Mouse (Mus musculus) G1E (cell line): ENCODE measurements around the gene Asxl1. TPM values are rescaled to one million over a fixed set of nuclear protein-coding genes. Genes with fewer than 3 reads are reported as not detected.

Experiments
- ATAC-seq: 2 replicates; pipeline ENCODE4 v1.8.0; 2016; ENCODE audit warnings: mild to moderate bottlenecking; ENCODE audit not compliant: insufficient number of reproducible peaks, poor library complexity, low FRiP score, severe bottlenecking; ENCODE audit errors: extremely low read depth
- DNase-seq: peaks from one replicate; pipeline ENCODE4 v3.0.0; 2012; ENCODE audit warnings: low spot score
- H3K27me3 ChIP-seq: 2 replicates; pipeline ENCODE4 v1.6.1; 2012; ENCODE audit warnings: mild to moderate bottlenecking, low read length, inconsistent platforms; ENCODE audit not compliant: insufficient read depth
- H3K36me3 ChIP-seq: replicated peaks from 2 replicates; pipeline ENCODE3; 2012; ENCODE audit warnings: mild to moderate bottlenecking, inconsistent platforms
- H3K4me1 ChIP-seq: 2 replicates; pipeline ENCODE4 v1.6.1; 2012; ENCODE audit warnings: low read depth, low read length, inconsistent platforms, mixed read lengths; ENCODE audit not compliant: insufficient read depth
- H3K4me3 ChIP-seq: 2 replicates; pipeline ENCODE4 v1.5.1; 2012; ENCODE audit warnings: low read depth, mild to moderate bottlenecking, inconsistent platforms, low read length, moderate library complexity, mixed read lengths
- H3K9me3 ChIP-seq: replicated peaks from 2 replicates; pipeline ENCODE4 v1.6.1; 2012; ENCODE audit warnings: inconsistent platforms
- CTCF ChIP-seq: IDR thresholded peaks from 2 replicates; pipeline ENCODE4 v1.5.1; 2012; ENCODE audit warnings: low read depth, low read length, inconsistent platforms, mixed read lengths
- GATA1 ChIP-seq: IDR thresholded peaks from 2 replicates; pipeline ENCODE4 v1.6.1; 2012; ENCODE audit warnings: borderline replicate concordance, low read length, inconsistent platforms, mixed read lengths
- GATA2 ChIP-seq: IDR thresholded peaks from 2 replicates; pipeline ENCODE4 v1.6.1; 2012; ENCODE audit warnings: low read depth, low read length, inconsistent platforms, borderline replicate concordance
- POLR2AphosphoS5 ChIP-seq: IDR thresholded peaks from 2 replicates; pipeline ENCODE4 v1.6.1; 2012; ENCODE audit warnings: low read depth, low read length, inconsistent platforms; ENCODE audit not compliant: insufficient replicate concordance
- TAL1 ChIP-seq: conservative IDR thresholded peaks from 2 replicates; pipeline ENCODE4 v1.6.1; 2012; ENCODE audit warnings: low read depth, low read length, inconsistent platforms, mixed read lengths
- polyA plus RNA-seq: library from polyadenylated mRNA; stranded (reverse); fragments of >175 nt; gene quantifications from 2 replicates; pipeline ENCODE4 v1.2.3, GENCODE M21; 2012
- total RNA-seq, 2 experiments: library from RNA; stranded (forward) in 1 of 2; stranded (reverse) in 1 of 2; fragments of 200-1000 nt in 1 of 2; fragments of >200 nt in 1 of 2; fragmentation: Nextera tagmentation in 1 of 2; gene quantifications; 2 replicates each; pipeline ENCODE4 v1.2.3; 2014 to 2017

The Asxl1 gene
- total and polyA plus RNA-seq, 3 experiments = 16.8 to 54.3 (median 50.0) TPM

DNA sequence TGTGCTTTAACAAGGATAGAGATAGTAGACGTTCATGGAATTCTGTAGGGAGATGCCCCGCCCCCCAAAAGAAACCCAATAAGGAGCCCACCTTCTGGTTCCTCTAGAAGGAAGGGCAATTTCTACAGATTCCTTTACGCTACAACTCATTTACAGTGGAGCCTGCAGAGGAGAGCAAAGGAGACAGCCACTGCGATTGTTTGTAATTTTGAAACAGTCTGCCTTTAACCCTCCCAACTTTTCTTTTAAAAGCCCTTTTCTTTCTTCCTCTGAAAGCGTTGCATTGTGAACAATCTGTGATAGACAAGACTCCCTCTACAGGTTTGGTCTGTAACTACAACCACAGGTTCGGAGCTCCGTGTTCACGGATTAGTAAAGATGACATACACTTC is 100.4 kb downstream of the Asxl1 start:
- Histone ChIP-seq H3K9me3 (no peaks in the 10 kb centered on the region), H3K4me1 (peaks cover 53% of the 10 kb centered on the region), H3K27me3 (peaks cover 33% of the 10 kb centered on the region), H3K36me3 (peaks cover 26% of the 10 kb centered on the region), H3K4me3 (peak overlapping the region; percentile 79; the same call in 1 of the 2 replicates)
- no peak for DNase-seq
- no peak for ATAC-seq
- TF ChIP-seq CTCF (peak; percentile 50), TAL1 (no peak)

DNA sequence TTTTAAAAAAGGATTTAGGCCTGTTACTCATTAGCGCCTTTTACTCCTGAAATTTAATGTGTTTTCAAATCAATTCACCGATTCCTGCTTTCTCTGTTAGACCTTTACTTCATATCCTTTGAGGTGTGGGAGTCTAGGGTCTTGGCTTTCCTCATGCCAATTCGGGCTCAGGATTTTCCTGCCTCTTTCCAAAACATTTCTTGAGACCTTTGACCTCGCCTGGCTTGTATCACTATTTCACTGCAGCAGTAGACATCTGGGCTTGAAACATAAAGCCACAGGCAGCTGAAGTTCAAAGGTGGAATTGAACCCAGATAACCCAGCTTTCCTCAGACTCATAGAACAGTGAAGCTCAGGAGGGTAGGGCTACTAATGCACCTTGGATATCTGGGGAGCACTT is 100.8 kb downstream of the Asxl1 start:
- peaks cover 48% of the 10 kb centered on the region for H3K4me1 ChIP-seq

DNA sequence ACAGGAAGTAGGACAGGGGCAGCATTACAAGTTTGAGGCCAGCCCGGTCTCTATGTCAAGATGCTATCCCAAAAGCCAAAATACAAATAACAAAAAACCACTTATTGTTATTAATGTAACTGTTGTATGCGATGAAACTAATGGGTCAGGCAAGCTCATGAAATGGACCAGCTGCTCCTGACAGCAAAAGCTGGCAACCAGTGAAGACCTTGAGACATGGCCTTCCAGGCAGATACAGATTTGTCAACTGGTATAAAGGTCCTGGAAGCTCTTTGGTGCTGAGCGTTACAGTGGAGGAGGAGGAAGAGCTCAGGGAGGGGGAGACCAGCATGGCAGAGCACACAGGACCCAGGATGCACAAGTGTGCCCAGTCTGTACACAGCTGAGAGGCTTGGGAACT is 102.1 kb downstream of the Asxl1 start:
- TF ChIP-seq TAL1 = no peak
- no peak for TF ChIP-seq GATA2
- no peak for TF ChIP-seq CTCF
- no peak for TF ChIP-seq GATA1
- no peak for TF ChIP-seq POLR2AphosphoS5

More for the DNA sequence above, 100.8 kb downstream of the Asxl1 start:
- Histone ChIP-seq H3K27me3 (peaks cover 33% of the 10 kb centered on the region), H3K9me3 (no peaks in the 10 kb centered on the region), H3K4me3 (no peak overlapping the region), H3K36me3 (peaks cover 21% of the 10 kb centered on the region)
- DNase-seq (no peak), ATAC-seq (no peak)
- no peak for TF ChIP-seq TAL1
- no peak for TF ChIP-seq CTCF

DNA sequence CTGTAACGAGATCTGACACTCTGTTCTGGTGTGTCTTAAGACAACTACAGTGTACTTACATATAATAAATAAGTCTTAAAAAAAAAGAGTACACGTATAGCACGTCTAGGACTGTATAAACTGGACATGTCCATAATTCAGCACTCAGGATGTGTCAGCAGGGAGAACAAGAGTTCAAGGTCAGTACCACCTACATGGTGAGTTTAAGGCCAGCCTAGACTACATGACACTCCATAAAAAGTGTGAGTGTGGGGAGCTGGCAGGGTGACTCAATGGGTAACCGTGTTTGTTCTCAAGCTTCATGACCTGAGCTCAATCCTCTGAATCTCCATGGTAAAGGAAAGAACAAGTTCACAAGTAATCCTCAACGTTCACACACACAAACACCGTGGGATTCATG is 102.9 kb downstream of the Asxl1 start:
- DNase-seq (no peak), ATAC-seq (no peak)
- Histone ChIP-seq H3K4me1 (peaks cover 37% of the 10 kb centered on the region), H3K27me3 (peaks cover 22% of the 10 kb centered on the region), H3K9me3 (no peaks in the 10 kb centered on the region), H3K36me3 (peaks cover 21% of the 10 kb centered on the region), H3K4me3 (no peak overlapping the region)
- TF ChIP-seq TAL1 (no peak), POLR2AphosphoS5 (no peak), GATA2 (no peak), GATA1 (no peak), CTCF (no peak)

More for the DNA sequence above, 102.1 kb downstream of the Asxl1 start:
- Histone ChIP-seq H3K4me1 (peaks cover 38% of the 10 kb centered on the region), H3K36me3 (peaks cover 13% of the 10 kb centered on the region), H3K9me3 (no peaks in the 10 kb centered on the region), H3K27me3 (peaks cover 28% of the 10 kb centered on the region), H3K4me3 (no peak overlapping the region)
- ATAC-seq (no peak), DNase-seq (no peak)

Other genes with a start within 250 kb of the Asxl1 start
- not detected in 2 replicates for gene Hck, start 237.4 kb upstream of the Asxl1 start, total RNA-seq (2014; fragmentation: Nextera tagmentation)
- 0.05 TPM in 1 of 2 replicates, not detected in the other for gene Hck, start 237.4 kb upstream of the Asxl1 start, total RNA-seq (2017)
- not detected in 2 replicates for gene Hck, start 237.4 kb upstream of the Asxl1 start, polyA plus RNA-seq
- gene Tm9sf4, start 184.5 kb upstream of the Asxl1 start, total RNA-seq (2014; fragmentation: Nextera tagmentation) = 90.5 and 109 TPM in 2 replicates
- 42.9 and 46.8 TPM in 2 replicates for gene Tm9sf4, start 184.5 kb upstream of the Asxl1 start, total RNA-seq (2017)
- gene Tm9sf4, start 184.5 kb upstream of the Asxl1 start, polyA plus RNA-seq = 27.9 and 35.2 TPM in 2 replicates
- 1.1 TPM in 1 of 2 replicates, not detected in the other for gene Tspyl3, start 120.4 kb upstream of the Asxl1 start, total RNA-seq (2014; fragmentation: Nextera tagmentation)
- 0.23 and 0.27 TPM in 2 replicates for gene Tspyl3, start 120.4 kb upstream of the Asxl1 start, total RNA-seq (2017)
- 0.27 and 0.32 TPM in 2 replicates for gene Tspyl3, start 120.4 kb upstream of the Asxl1 start, polyA plus RNA-seq
- 106 and 108 TPM in 2 replicates for gene Plagl2, start 104.4 kb upstream of the Asxl1 start, total RNA-seq (2014; fragmentation: Nextera tagmentation)
- gene Plagl2, start 104.4 kb upstream of the Asxl1 start, total RNA-seq (2017) = 11.0 and 12.5 TPM in 2 replicates
- gene Plagl2, start 104.4 kb upstream of the Asxl1 start, polyA plus RNA-seq = 27.5 and 35.9 TPM in 2 replicates
- 26.5 and 33.7 TPM in 2 replicates for gene Pofut1, start 104.3 kb upstream of the Asxl1 start, total RNA-seq (2014; fragmentation: Nextera tagmentation)
- gene Pofut1, start 104.3 kb upstream of the Asxl1 start, total RNA-seq (2017) = 29.5 and 30.0 TPM in 2 replicates
- 11.2 and 12.8 TPM in 2 replicates for gene Pofut1, start 104.3 kb upstream of the Asxl1 start, polyA plus RNA-seq
- gene Kif3b, start 54.4 kb upstream of the Asxl1 start, total RNA-seq (2014; fragmentation: Nextera tagmentation) = 12.0 and 12.9 TPM in 2 replicates
- gene Kif3b, start 54.4 kb upstream of the Asxl1 start, total RNA-seq (2017) = 25.2 and 26.1 TPM in 2 replicates
- 3.0 and 3.7 TPM in 2 replicates for gene Kif3b, start 54.4 kb upstream of the Asxl1 start, polyA plus RNA-seq
- not detected in 2 replicates for gene 4930404H24Rik, start 147.0 kb downstream of the Asxl1 start, total RNA-seq (2014; fragmentation: Nextera tagmentation)
- not detected in 2 replicates for gene 4930404H24Rik, start 147.0 kb downstream of the Asxl1 start, total RNA-seq (2017)
- gene 4930404H24Rik, start 147.0 kb downstream of the Asxl1 start, polyA plus RNA-seq = not detected in 2 replicates
- gene Nol4l, start 184.1 kb downstream of the Asxl1 start, total RNA-seq (2014; fragmentation: Nextera tagmentation) = 39.2 and 45.3 TPM in 2 replicates
- 13.5 and 13.9 TPM in 2 replicates for gene Nol4l, start 184.1 kb downstream of the Asxl1 start, total RNA-seq (2017)
- 19.8 and 23.4 TPM in 2 replicates for gene Nol4l, start 184.1 kb downstream of the Asxl1 start, polyA plus RNA-seq